Mouse (Mus musculus) adrenal gland, postnatal 0 days (tissue): ENCODE measurements around the gene Gm3424. TPM values are rescaled to one million over a fixed set of nuclear protein-coding genes. Genes with fewer than 3 reads are reported as not detected.

Source experiments
- polyA plus RNA-seq: library from polyadenylated mRNA; unstranded; fragments of >200 nt; fragmentation: Nextera tagmentation; extraction: Ambion mirVana; gene quantifications from 2 replicates; pipeline ENCODE4 v1.2.1, GENCODE M21; 2015

Gene Gm3424
- not detected in 2 replicates for polyA plus RNA-seq

GRCm38 (mm10) chr14:5830229-5830628 is at the start of gene Gm3424:
Gm3424 (minus strand) TSS chr14:5830329.

GRCm38 (mm10) chr14:5807882-5808281 is 22.2 kb downstream of the Gm3424 start, which contains the start of gene Gm3383:
Gm3383 (minus strand) TSS chr14:5807982.

Other genes with a start within 250 kb of the Gm3424 start
- not detected in 2 replicates for gene Gm8265, start 197.3 kb downstream of the Gm3424 start, polyA plus RNA-seq
- not detected in 2 replicates for gene Gm9603, start 142.9 kb downstream of the Gm3424 start, polyA plus RNA-seq
- 0.60 TPM in 1 of 2 replicates, not detected in the other for gene Gm3373, start 88.8 kb downstream of the Gm3424 start, polyA plus RNA-seq
- 0.17 and 0.46 TPM in 2 replicates for gene Gm3383, start 22.3 kb downstream of the Gm3424 start, polyA plus RNA-seq
- 0.32 TPM in 1 of 2 replicates, not detected in the other for gene Gm8237, start 50.1 kb upstream of the Gm3424 start, polyA plus RNA-seq
- gene Gm3248, start 131.4 kb upstream of the Gm3424 start, polyA plus RNA-seq, result 0.40 and 0.50 TPM in 2 replicates
- not detected in 2 replicates for gene Gm3453, start 148.8 kb upstream of the Gm3424 start, polyA plus RNA-seq
- gene Gm6337, start 227.9 kb upstream of the Gm3424 start, polyA plus RNA-seq, result not detected in 2 replicates